Mouse (Mus musculus): ENCODE data around the gene Sbk2.
"Not testable (repeated sequence)": the region's sequence is repeated elsewhere in the genome, so short reads cannot be mapped to it uniquely, and the experiment has no call there.

Gene Sbk2

GRCm38 (mm10) chr7:4964272-4964671 lies at the start of gene Sbk2:
Gene Sbk2 (minus strand): TSS chr7:4964406.
- DNase-seq: peak; percentile 52

- DNase-seq: no peak
Measured at GRCm38 (mm10) chr7:5012681-5013513, 48.7 kb upstream of the Sbk2 start.

- no peak for DNase-seq
Measured at GRCm38 (mm10) chr7:5008229-5008628, 44.0 kb upstream of the Sbk2 start.

- not testable (repeated sequence) for DNase-seq
Measured at GRCm38 (mm10) chr7:5002876-5003275, 38.7 kb upstream of the Sbk2 start.

- no peak for DNase-seq
Measured at GRCm38 (mm10) chr7:4999876-5000275, 35.7 kb upstream of the Sbk2 start.

GRCm38 (mm10) chr7:4996934-4997333 lies 32.7 kb upstream of the Sbk2 start:
- DNase-seq: no peak

GRCm38 (mm10) chr7:4996003-4996895 lies 32.0 kb upstream of the Sbk2 start, which contains the start of gene Zfp579:
Gene Zfp579 (minus strand): TSS chr7:4996158.
- DNase-seq: peak; percentile 89

GRCm38 (mm10) chr7:4995268-4996002 lies 31.2 kb upstream of the Sbk2 start:
- no peak for DNase-seq

- DNase-seq: no peak
Measured at GRCm38 (mm10) chr7:4993999-4994788, 30.0 kb upstream of the Sbk2 start.

GRCm38 (mm10) chr7:4993347-4993998 lies 29.3 kb upstream of the Sbk2 start:
- no peak for DNase-seq

- no peak for DNase-seq
Measured at GRCm38 (mm10) chr7:4988250-4988649, 24.0 kb upstream of the Sbk2 start.

GRCm38 (mm10) chr7:4976832-4977231 lies 12.6 kb upstream of the Sbk2 start:
- no peak for DNase-seq

- DNase-seq: no peak
Measured at GRCm38 (mm10) chr7:4975455-4975854, 11.2 kb upstream of the Sbk2 start.

- no peak for DNase-seq
Measured at GRCm38 (mm10) chr7:4972321-4973047, 8.3 kb upstream of the Sbk2 start.

- DNase-seq: no peak
Measured at GRCm38 (mm10) chr7:4971710-4972109, 7.5 kb upstream of the Sbk2 start.

- DNase-seq: no peak
Measured at GRCm38 (mm10) chr7:4971068-4971467, 6.9 kb upstream of the Sbk2 start, which contains the start of gene Sbk3. Gene Sbk3 (minus strand): TSS chr7:4971168.

GRCm38 (mm10) chr7:4964988-4965387 lies 782 bp upstream of the Sbk2 start:
- DNase-seq: no peak

- no peak for DNase-seq
Measured at GRCm38 (mm10) chr7:4963527-4963926, 679 bp downstream of the Sbk2 start.

GRCm38 (mm10) chr7:4957361-4957760 lies 6.8 kb downstream of the Sbk2 start:
- DNase-seq: no peak

- DNase-seq: no peak
Measured at GRCm38 (mm10) chr7:4953815-4954445, 10.3 kb downstream of the Sbk2 start.

Data from right cerebral cortex, postnatal 25 days (tissue).